Mouse (Mus musculus): ENCODE data around the gene Lrrc8c. TPM values are rescaled to one million over a fixed set of nuclear protein-coding genes. Genes with fewer than 3 reads are reported as not detected.

The Lrrc8c gene
- 10 to 100 TPM; 26.7 to 29.9 TPM for total RNA-seq (2021)
- long read RNA-seq, experiment 1, full-length matches to known transcripts: 8 of 12 reads
- long read RNA-seq, experiment 1, partial matches to known transcripts: 0 of 12 reads
- long read RNA-seq, experiment 1, other reads (novel, unspliced or antisense): 4 of 12 reads
- long read RNA-seq, experiment 2, full-length matches to known transcripts: 3 of 4 reads
- long read RNA-seq, experiment 2, partial matches to known transcripts: 0 of 4 reads
- long read RNA-seq, experiment 2, other reads (novel, unspliced or antisense): 1 of 4 reads

DNA sequence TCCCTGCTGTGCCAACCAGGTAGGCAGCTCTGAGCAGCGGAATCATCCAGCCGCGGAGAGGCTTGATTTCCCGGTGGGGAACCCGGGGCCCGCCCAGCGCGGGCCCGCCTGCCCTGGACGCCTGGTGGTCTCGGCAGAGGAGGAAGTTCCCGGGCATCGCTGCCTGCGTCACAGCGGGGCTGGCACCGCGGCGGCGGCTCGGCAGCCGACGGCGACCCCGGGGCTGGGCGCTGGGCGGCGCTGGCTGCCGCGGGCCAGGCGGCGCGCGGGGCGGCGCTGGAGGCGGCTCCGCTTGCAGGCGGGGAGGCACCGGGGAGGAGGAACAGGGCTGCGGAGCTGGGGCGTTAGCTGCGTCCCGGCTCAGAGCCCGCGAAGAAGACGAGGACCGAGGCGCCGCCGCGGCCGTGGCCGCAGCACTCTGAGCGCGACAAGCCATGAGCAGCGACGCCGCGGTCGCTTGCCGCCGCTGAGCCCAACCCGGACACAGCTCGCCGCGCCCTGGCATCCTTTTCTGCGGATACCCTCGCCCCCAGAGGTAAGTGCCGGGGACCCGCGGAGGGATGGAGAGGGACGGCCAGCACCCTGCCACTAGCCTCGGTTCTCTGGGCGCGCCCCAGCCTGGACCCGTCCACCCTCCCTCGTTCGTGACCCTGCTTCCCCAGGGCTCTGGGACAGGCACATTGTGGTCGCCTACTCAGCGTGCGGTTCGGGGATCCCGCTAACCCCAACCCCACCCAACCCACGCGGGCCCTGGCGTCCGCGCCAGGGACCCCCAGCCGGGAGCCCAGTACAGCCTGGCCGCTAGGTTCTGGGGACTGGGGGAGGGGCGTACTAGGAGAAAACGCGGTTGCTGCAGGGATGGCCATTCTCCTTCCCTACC lies at the start of gene Lrrc8c:
Gene Lrrc8c (plus strand): TSS at position 293 of the 880 bp plus-strand sequence.
- peak; percentile 82 to 93 for DNase-seq

DNA sequence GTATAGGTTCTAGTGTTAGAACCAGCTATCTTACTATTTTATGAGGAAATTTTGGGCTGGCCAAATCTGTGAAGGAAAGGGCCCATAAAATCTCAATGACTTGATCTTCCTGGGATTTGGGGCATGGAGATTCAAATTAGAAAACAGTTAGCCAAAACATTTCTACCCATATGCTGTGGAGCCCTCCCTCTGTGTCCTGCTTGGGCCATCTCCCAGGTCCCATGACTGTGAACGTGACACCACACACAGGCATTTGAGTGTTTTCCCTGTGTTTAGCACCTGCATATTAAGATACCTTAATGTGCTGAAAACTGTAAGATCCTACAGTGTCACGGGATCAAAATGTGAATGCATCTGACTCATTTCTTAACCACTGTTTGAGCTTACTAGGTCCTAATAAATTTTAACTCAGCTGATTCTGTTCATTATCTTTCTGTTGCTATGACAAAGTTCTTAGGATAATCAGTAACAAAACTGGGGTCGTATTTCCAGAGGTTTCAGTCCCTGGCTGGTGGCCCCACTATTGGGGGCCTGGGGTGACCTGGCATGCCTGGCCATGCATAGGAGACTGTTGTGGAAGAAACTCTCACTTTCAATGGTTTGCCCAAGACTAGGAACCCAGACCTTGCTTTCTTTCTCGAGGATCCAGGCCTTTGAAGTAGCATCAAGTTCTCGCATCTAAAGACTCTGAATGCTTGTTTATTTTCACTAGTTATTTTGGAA lies 46.0 kb upstream of the Lrrc8c start:
- no peak for DNase-seq

DNA sequence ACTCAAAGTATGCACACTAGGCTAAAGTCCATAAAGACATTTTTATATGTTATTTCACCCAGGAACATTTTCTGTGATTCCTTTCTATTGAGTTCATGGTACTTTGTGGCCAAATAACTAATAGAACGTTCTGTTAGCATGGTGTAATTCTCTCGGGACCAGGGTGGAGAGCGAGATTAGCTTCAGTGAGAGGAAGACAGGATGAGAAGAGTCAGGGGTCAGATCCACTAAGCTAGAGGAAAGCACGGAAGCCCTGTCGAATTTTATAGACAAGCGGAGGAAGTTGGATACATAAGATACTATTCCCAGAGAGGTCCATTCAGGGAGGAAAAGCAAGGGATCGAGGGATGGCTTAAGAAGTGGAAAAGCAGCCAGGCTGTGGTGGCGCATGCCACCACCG lies 41.7 kb upstream of the Lrrc8c start:
- DNase-seq: peak in 1 of 2 experiments; percentile 52

DNA sequence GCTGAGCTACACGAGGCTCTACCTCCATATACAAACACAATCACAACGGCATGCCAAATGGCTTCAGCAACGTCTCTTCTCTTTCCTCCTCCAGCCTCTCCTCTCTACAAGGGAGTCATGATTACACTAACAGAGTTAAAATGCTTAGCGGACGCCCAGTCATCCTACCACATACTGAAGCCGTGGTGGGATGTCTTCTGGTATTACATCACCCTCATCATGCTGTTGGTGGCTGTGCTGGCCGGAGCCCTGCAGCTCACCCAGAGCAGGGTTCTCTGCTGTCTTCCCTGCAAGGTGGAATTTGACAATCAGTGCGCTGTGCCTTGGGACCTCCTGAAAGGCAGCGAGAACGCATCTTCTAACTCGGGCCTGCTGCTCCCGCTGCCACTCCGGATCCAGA lies 39.5 kb upstream of the Lrrc8c start:
- DNase-seq: no peak

DNA sequence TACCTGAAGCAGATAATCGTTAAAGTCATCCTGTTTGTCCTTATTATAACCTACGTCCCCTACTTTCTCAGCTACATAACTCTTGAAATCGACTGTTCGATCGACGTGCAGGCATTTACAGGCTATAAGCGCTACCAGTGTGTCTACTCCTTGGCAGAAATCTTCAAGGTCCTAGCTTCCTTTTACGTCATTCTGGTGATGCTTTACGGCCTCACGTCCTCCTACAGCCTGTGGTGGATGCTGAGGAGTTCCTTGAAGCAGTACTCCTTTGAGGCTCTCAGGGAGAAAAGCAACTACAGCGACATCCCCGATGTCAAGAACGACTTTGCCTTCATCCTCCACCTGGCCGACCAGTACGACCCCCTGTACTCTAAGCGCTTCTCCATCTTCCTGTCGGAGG lies 38.6 kb upstream of the Lrrc8c start:
- DNase-seq: no peak

DNA sequence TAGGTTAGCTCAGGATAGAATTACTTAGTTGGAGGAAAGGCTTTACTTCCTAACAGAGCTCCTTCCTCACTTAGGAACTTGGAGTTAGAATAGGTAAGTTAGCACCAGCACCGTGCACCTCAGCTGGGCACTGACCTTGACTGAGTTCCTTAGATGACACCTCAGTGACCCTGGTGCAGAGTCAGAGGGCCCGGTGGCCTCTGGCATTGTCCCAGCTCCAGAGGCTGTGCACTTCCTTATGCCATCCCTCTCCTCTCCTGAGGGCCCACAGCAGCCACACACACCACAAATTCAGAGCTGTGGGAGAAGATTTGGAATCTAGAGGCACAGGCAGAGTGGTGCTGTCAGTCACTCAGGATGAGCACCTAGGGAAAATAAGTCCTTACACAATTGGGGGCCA lies 35.6 kb upstream of the Lrrc8c start:
- no peak for DNase-seq

DNA sequence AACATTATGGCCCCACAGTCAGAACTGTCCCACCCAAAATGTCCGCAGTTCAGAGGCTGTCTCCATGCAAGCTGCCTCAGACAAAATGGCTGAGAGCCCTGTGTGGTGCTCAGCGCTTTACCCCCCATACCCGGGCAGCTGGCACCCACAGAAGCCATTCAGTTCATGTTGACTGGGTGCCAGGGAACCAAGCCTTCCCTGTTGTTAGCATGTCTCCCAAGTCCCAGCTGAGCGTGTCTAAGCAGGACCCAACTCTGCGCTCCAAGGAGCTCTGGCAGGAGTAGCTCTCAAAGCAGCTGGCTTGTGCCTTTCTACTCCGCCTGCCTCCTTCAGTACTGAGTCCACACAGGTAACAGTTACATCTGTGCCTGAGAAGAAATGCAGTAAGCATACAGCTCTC lies 34.9 kb upstream of the Lrrc8c start:
- DNase-seq: no peak

DNA sequence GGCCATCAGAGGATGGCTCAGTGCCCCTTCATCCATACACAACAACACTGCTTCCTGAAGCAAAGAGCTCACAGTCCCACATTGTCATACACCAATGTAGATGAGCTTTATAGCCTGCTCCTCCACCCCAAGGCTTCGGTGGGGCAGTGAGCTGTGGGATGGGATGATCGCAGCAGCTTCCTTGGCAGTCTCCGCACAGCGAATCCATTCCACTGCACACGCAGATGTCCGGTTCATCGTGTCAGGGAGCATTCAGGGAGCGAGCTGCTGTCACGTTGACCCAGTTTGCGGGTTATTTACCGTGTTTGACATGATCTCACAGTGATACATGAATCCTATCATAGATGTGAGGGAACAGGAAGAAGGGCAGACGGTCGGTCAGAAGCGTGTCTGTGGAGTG lies 34.3 kb upstream of the Lrrc8c start:
- DNase-seq: no peak

DNA sequence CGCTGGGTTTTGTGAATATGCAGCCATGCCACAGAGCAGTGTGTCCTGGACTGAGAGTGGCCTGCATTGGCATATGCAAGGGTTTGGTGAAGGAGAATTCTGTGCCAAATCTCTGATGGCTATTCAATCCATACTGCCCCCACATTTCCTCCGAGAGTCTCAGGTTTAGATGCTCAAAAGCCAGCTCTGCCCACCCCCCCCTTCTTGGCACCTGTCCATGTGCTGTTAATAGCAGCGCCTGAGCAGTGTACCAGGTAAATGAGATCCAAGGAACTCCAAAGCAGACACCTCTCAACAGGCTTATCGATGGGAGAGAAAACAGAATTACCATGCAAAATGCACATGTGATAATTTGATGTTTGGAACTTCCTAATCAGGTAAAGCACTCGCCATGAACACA lies 29.0 kb upstream of the Lrrc8c start:
- no peak for DNase-seq

DNA sequence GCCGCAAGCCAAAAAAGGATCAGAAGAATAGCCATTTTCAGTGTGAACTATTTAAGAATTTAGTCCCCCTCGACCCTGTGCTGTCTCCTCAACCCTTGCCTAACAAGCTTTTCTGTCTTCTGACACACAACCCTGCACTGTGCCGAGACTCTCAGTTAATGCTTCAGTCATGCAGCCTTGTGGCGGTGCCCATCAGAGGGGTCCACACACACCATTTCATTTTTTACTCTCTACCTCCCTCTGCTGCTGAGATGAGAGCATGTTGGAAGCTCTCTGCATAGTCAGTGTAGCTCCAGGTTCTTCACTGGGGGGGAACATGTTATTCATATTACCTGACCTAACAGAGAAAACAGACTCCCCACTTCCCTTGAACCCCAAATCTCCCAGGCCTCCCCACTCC lies 27.8 kb upstream of the Lrrc8c start:
- no peak for DNase-seq

DNA sequence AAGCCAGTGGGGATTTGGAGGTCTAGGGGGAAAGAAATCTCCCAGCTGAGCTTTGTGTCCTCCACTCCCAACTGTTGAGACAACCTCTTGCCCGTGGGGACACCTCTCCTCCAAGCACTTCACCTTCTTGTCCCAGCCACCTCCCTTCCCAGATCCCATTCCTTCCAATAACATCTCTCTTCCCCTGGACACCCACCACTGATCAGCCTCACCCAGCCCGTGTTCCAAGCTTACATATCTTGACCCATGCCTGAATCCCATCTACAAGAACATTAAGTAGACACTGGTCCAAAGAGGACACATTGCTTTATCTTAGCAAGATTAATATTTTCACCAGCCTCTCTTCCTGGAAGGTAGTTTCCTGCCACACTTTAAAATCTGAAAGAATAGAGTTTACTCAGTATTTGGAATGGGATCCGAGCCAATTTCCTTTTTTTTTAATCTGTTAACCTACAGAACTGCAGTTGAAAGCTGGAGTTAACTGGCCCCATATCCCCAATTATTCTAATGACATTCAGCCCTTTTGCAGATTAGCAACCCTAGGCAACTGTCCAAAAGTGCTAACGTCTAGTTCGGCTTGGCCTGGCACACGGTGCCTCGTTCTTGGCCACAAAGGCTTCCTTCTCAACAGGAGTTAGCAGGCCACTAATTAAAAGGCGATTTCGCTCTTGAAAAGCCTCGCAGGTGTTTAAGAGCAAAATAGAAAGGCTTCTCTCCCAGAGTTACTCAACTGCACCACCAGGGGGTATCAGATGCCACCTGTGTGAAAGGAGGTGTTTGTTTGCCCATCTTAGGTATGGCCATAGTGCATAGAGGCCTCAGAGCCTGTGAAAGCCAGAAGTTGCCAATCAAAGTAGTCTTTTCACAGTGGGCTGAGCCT lies 26.6 kb upstream of the Lrrc8c start:
- DNase-seq: peak; percentile 25 to 39

DNA sequence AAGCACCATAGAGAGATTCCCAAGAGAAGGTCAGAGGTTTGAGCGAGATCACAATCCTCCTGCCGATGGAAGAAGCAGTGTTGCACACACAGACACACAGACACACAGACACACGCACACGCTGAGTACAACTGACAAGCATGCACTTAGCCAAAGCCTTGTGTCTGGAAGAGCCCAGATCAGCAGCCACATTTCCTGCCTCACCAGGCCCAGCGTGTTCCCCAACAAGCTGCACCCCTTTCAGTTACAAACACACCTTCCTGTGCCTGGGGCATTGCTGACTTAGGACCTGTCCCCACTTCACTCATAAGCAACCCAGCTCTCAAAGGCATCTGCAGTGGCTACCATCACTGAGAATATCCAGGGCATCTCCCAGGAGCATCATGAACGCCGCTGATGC lies 25.8 kb upstream of the Lrrc8c start:
- DNase-seq: no peak

DNA sequence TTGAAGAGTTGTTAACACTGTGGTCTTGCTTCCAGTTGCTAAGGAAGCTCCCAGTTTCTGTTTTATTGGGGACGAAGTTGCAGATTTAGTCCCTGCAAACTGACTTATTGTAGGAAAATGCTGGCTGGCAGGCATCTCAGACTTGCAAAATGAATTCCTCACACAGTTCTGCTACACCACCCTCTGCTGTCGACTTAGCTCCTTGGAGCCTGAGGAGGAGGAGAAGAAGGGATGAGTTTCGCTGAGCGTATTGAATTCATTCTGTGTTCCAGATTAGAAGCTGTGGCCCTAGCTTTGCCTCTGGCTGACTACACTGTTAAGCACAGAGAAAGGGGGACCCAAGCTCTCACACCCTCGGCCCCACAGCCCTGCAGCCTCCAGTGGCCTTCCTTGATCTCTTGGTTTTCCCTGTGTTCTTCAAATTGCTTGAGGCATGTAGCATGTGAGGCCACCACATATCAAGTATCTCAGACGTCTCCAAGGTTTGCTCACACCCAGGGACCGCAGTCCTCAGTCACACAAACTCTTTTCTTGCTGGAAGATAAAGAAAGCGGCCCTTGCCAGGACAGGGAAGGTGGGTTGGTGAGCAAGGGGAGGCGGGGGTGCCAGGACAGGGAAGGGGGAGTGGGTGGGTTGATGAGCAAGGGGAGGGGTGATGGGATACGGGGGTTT lies 24.8 kb upstream of the Lrrc8c start:
- no peak for DNase-seq

DNA sequence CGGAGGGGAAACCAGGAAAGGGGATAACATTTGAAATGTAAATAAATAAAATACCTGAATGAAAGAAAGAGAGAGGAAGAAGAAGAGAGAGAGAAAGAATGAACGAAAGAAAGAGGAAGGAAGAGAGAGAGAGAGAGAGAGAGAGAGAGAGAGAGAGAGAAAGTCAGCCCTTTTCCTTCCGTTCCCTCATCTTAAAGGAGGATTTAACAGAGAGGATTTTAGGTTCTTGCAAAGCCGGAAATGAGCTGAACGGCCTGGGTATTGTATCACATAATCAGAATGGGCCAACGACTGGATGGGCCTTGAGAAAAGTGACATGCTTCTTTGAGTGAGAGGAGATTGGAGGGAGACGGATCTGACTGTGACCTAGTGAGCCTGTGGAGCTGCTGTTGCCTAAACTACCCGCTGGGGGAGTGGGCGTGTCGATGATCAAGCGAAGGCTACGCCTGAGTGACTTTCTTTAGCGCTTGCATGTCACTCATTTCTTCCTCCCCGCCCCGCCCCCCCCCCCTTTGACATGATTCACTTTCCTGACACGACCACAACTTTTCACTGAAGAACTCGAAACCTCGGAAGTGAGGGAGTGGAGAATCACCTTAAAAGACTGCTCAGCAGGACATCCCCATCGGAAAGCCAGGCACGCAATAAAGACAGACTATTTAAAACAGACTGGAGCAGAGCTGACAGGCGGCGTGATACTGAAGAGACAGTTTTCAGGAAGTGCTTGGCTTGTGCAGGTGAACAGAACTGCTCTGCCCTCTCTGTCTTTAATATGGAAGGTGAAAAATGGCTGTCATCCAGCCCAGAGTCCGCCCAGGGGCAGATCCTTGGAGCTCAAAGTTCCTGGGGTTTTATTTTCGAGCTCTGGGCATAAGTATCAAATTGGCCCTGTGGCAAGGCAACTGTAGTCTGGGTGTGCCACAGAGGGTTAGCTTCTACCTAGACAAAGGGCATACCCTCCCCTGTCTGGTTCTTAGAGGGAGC lies 24.0 kb upstream of the Lrrc8c start:
- peak; percentile 86 to 90 for DNase-seq

DNA sequence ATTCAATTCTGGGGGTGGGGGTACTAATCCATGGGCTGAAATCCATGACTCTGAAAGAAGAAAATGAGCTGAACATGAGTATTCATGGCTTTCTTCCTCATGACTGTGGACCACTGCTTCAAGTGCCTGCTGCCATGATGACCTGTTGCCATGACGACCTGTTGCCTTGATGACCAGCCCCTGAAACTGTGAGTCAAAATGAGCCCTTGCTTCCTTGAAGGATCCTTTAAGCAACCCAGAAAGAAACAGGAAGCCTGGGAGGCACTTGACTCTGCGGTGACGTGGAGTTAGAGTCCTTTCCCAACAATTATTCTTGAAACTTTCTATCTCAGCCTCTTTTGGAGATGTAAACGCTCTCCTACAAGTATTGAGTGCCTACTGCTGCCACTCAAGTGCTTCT lies 23.1 kb upstream of the Lrrc8c start:
- DNase-seq: no peak

DNA sequence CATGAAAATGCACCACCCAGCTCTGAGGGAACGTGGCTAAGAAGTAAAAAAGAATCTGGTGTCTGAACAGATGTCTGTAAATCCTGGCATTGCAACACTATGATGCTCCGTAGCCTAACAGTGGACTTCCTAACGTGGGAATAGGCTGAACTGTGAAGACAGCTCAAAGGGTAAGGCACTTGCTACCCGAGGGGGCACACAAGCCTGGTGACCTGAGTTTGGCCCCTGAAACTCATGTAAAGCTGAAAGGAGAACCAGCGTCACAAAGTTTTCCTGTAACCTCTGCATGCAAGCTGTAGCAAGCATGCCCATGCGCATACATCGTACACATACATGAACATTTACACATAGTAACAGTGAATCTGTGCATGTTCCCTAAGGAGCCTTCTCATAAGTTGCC lies 22.6 kb upstream of the Lrrc8c start:
- no peak for DNase-seq

DNA sequence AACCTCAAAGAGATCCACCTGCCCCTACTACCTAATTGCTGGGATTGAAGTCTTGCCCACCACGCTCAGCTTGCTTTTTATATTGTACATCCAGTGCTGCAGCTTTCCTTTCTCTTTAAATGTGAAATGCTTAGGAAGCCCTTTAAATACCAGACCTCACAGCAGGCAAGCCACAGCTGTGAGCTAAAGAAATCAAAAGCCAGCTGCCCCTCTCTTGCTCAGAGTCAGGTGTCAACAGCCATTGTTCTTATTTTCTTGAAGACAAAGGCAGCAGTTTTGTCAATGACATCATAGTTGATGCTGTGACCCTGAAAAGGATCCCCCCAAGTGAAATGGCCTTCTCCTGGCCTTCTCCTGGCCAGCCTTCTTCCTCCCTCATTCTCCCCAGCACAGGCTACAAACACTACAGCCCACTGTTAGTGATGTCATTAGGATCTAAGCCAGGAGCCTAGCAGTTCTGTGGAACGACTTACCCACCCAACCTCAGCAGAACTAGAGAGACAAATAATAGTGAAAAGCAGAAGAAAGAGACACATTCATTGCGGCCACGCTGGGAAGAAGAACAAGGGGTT lies 20.7 kb upstream of the Lrrc8c start:
- no peak for DNase-seq

DNA sequence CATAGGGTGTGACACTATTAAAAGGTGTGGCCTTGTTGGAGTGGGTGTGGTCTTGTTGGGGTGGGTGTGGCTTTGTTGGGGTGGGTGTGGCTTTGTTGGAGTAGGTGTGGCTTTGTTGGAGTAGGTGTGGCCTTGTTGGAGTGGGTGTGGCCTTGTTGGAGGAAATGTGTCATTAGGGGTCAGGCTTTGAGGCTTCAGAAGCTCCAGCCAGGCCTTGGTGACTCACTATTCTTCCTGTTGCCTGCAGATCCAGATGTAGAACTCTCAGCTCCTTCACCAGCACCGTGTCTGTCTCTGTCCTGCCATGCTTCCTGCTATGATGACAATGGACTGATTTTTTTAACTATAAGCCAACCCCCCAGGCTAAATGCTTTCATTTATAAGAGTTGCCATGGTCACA lies 19.8 kb upstream of the Lrrc8c start:
- DNase-seq: no peak
